Mouse (Mus musculus): ENCODE measurements around the gene Mtnr1b. TPM values are rescaled to one million over a fixed set of nuclear protein-coding genes. Genes with fewer than 3 reads are reported as not detected.

The Mtnr1b gene
- polyA plus RNA-seq (2014; fragmentation: Nextera tagmentation; extraction: Ambion mirVana), result not detected in 2 replicates

GRCm38 (mm10) chr9:15874506-15875160 is at the start of gene Mtnr1b:
Gene Mtnr1b (minus strand): TSS chr9:15874556.
- H3K27ac ChIP-seq (ENCODE audit: low read depth, low read length), result no peak within 1 kb of the TSS
- no peaks in the 10 kb centered on the region for H3K27me3 ChIP-seq (ENCODE audit: control insufficient read depth, insufficient read depth, low read length)
- no peaks in the 10 kb centered on the region for H3K36me3 ChIP-seq (ENCODE audit: control insufficient read depth, insufficient read depth, low read length)
- H3K4me1 ChIP-seq (ENCODE audit: control insufficient read depth, insufficient read depth, low read length), result no peaks in the 10 kb centered on the region
- WGBS, result 53% methylated on average over 19 of the region's 19 CpGs
- no peak for ATAC-seq (ENCODE audit: low FRiP score)
- no peak within 1 kb of the TSS for H3K4me2 ChIP-seq
- no peak within 1 kb of the TSS for H3K4me3 ChIP-seq (ENCODE audit: low read depth, low read length)
- no peaks in the 10 kb centered on the region for H3K9me3 ChIP-seq (ENCODE audit: control insufficient read depth, low read length)
- DNase-seq (ENCODE audit: low spot score, missing footprints), result peak; percentile 54
- no peak within 1 kb of the TSS for H3K9ac ChIP-seq (ENCODE audit: low read length)

GRCm38 (mm10) chr9:15920271-15920670 is 45.9 kb upstream of the Mtnr1b start:
- H3K4me2 ChIP-seq, result no peak overlapping the region
- no peak for DNase-seq (ENCODE audit: low spot score, missing footprints)
- no peak overlapping the region for H3K9ac ChIP-seq (ENCODE audit: low read length)
- no peaks in the 10 kb centered on the region for H3K27me3 ChIP-seq (ENCODE audit: control insufficient read depth, insufficient read depth, low read length)
- H3K27ac ChIP-seq (ENCODE audit: low read depth, low read length), result no peak overlapping the region
- H3K36me3 ChIP-seq (ENCODE audit: control insufficient read depth, insufficient read depth, low read length), result no peaks in the 10 kb centered on the region
- 82% methylated on average over 4 of the region's 4 CpGs for WGBS
- no peak for ATAC-seq (ENCODE audit: low FRiP score)
- H3K4me1 ChIP-seq (ENCODE audit: control insufficient read depth, insufficient read depth, low read length), result no peaks in the 10 kb centered on the region
- H3K4me3 ChIP-seq (ENCODE audit: low read depth, low read length), result no peak overlapping the region
- no peaks in the 10 kb centered on the region for H3K9me3 ChIP-seq (ENCODE audit: control insufficient read depth, low read length)

DNA sequence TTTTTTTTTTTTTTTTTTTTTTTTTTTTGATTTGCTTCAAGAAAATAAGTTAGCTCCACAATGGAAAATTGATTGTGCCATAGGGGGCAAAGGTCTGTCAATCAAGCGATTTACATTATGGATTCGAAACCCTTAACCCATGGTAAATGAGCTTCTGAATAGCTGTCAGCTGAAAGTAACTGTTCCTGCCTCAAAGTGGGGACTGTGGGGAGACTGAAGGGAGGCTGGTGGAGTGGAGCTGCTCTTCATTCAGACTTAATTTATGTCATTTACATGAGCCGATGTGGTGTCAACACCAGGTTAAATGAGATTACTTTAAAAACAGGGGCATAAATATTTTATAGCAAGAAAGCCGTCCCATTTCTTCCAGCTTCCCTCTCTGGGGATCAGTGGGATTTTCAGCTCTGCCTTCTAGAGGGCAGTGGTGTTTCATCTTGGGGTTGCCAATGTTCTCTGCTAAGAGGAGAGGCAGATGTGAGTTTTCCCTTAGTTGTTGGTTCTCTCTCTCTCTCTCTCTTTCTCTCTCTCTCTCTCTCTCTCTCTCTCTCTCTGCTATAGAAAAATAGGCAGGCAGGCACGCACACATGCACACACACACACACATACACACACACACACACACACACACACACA is 45.1 kb upstream of the Mtnr1b start:
- H3K9me3 ChIP-seq (ENCODE audit: control insufficient read depth, low read length), result no peaks in the 10 kb centered on the region
- DNase-seq (ENCODE audit: low spot score, missing footprints), result no peak
- H3K4me3 ChIP-seq (ENCODE audit: low read depth, low read length), result no peak overlapping the region
- H3K36me3 ChIP-seq (ENCODE audit: control insufficient read depth, insufficient read depth, low read length), result peaks cover 4% of the 10 kb centered on the region; the same call in 1 of the 2 replicates
- peak; percentile 37; the same call in 1 of the 2 replicates for ATAC-seq (ENCODE audit: low FRiP score)
- no peak overlapping the region for H3K4me2 ChIP-seq
- no peak overlapping the region for H3K9ac ChIP-seq (ENCODE audit: low read length)
- H3K4me1 ChIP-seq (ENCODE audit: control insufficient read depth, insufficient read depth, low read length), result no peaks in the 10 kb centered on the region
- H3K27me3 ChIP-seq (ENCODE audit: control insufficient read depth, insufficient read depth, low read length), result no peaks in the 10 kb centered on the region
- 72% methylated on average over 5 of the region's 5 CpGs for WGBS
- no peak overlapping the region; the same call in 1 of the 2 replicates for H3K27ac ChIP-seq (ENCODE audit: low read depth, low read length)

- ATAC-seq (ENCODE audit: low FRiP score) (no peak), DNase-seq (ENCODE audit: low spot score, missing footprints) (no peak)
- Histone ChIP-seq H3K4me1 (ENCODE audit: control insufficient read depth, insufficient read depth, low read length) (no peaks in the 10 kb centered on the region), H3K36me3 (ENCODE audit: control insufficient read depth, insufficient read depth, low read length) (peaks cover 4% of the 10 kb centered on the region; the same call in 1 of the 2 replicates), H3K4me2 (no peak overlapping the region), H3K27me3 (ENCODE audit: control insufficient read depth, insufficient read depth, low read length) (no peaks in the 10 kb centered on the region), H3K9me3 (ENCODE audit: control insufficient read depth, low read length) (no peaks in the 10 kb centered on the region), H3K27ac (ENCODE audit: low read depth, low read length) (no peak overlapping the region), H3K4me3 (ENCODE audit: low read depth, low read length) (no peak overlapping the region), H3K9ac (ENCODE audit: low read length) (no peak overlapping the region)
Measured at GRCm38 (mm10) chr9:15916600-15916999, 42.2 kb upstream of the Mtnr1b start.

GRCm38 (mm10) chr9:15912735-15913134 is 38.4 kb upstream of the Mtnr1b start:
- no peaks in the 10 kb centered on the region for H3K4me1 ChIP-seq (ENCODE audit: control insufficient read depth, insufficient read depth, low read length)
- DNase-seq (ENCODE audit: low spot score, missing footprints) (no peak), ATAC-seq (ENCODE audit: low FRiP score) (no peak)
- H3K4me2 ChIP-seq, result no peak overlapping the region
- H3K9me3 ChIP-seq (ENCODE audit: control insufficient read depth, low read length), result no peaks in the 10 kb centered on the region
- peaks cover 4% of the 10 kb centered on the region; the same call in 1 of the 2 replicates for H3K36me3 ChIP-seq (ENCODE audit: control insufficient read depth, insufficient read depth, low read length)
- 58% methylated on average over 1 of the region's 1 CpGs for WGBS
- H3K27me3 ChIP-seq (ENCODE audit: control insufficient read depth, insufficient read depth, low read length), result no peaks in the 10 kb centered on the region
- no peak overlapping the region for H3K27ac ChIP-seq (ENCODE audit: low read depth, low read length)
- H3K4me3 ChIP-seq (ENCODE audit: low read depth, low read length), result no peak overlapping the region
- H3K9ac ChIP-seq (ENCODE audit: low read length), result no peak overlapping the region

DNA sequence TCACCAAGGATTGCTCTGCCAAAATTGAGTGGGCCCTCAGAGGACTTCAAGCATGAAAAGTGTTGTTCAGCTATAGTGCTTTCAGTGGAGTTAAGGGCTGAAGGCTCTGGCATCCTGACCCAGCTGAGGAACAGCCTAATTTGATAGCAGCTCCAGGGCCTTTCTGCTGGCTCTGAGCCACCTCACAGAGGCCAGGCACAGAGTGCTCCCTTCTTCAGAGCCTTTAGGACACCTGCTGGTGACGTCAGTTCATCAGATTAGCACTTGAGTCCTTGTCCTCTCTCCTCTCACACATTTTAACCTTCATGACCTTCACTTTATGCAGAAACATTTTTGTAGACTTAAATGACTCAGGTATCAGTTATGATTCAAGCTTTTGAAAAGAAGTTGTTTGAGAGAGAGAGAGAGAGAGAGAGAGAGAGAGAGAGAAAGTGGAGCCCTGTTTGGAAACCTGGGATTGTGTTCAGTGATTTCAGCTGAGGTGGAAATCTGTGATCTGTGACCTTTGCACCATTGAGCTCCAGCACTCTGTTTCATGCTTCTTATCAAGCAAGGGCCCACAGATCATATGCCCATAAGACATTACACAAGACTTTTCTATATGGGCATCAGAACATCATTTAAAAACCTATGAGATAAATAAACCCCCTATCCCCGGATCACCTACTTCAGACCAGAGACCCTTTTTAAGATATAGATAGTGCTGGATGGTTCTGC is 35.2 kb upstream of the Mtnr1b start:
- no peaks in the 10 kb centered on the region; the same call in 1 of the 2 replicates for H3K36me3 ChIP-seq (ENCODE audit: control insufficient read depth, insufficient read depth, low read length)
- H3K4me2 ChIP-seq, result no peak overlapping the region
- H3K9me3 ChIP-seq (ENCODE audit: control insufficient read depth, low read length), result no peaks in the 10 kb centered on the region
- no peak overlapping the region for H3K4me3 ChIP-seq (ENCODE audit: low read depth, low read length)
- WGBS, result 61% methylated on average over 2 of the region's 2 CpGs
- DNase-seq (ENCODE audit: low spot score, missing footprints) (no peak), ATAC-seq (ENCODE audit: low FRiP score) (no peak)
- H3K27me3 ChIP-seq (ENCODE audit: control insufficient read depth, insufficient read depth, low read length), result no peaks in the 10 kb centered on the region
- H3K27ac ChIP-seq (ENCODE audit: low read depth, low read length), result no peak overlapping the region
- no peak overlapping the region for H3K9ac ChIP-seq (ENCODE audit: low read length)
- H3K4me1 ChIP-seq (ENCODE audit: control insufficient read depth, insufficient read depth, low read length), result no peaks in the 10 kb centered on the region

- WGBS, result 58% methylated on average over 9 of the region's 9 CpGs
- Histone ChIP-seq H3K4me3 (ENCODE audit: low read depth, low read length) (no peak overlapping the region), H3K4me1 (ENCODE audit: control insufficient read depth, insufficient read depth, low read length) (no peaks in the 10 kb centered on the region), H3K27me3 (ENCODE audit: control insufficient read depth, insufficient read depth, low read length) (no peaks in the 10 kb centered on the region), H3K9me3 (ENCODE audit: control insufficient read depth, low read length) (no peaks in the 10 kb centered on the region), H3K27ac (ENCODE audit: low read depth, low read length) (no peak overlapping the region), H3K4me2 (no peak overlapping the region), H3K36me3 (ENCODE audit: control insufficient read depth, insufficient read depth, low read length) (no peaks in the 10 kb centered on the region), H3K9ac (ENCODE audit: low read length) (no peak overlapping the region)
- no peak for DNase-seq (ENCODE audit: low spot score, missing footprints)
- no peak for ATAC-seq (ENCODE audit: low FRiP score)
Measured at GRCm38 (mm10) chr9:15903948-15904750, 29.8 kb upstream of the Mtnr1b start.

GRCm38 (mm10) chr9:15898112-15898511 is 23.8 kb upstream of the Mtnr1b start:
- 80% methylated on average over 2 of the region's 2 CpGs for WGBS
- DNase-seq (ENCODE audit: low spot score, missing footprints) (no peak), ATAC-seq (ENCODE audit: low FRiP score) (no peak)
- Histone ChIP-seq H3K9me3 (ENCODE audit: control insufficient read depth, low read length) (no peaks in the 10 kb centered on the region), H3K36me3 (ENCODE audit: control insufficient read depth, insufficient read depth, low read length) (no peaks in the 10 kb centered on the region), H3K27me3 (ENCODE audit: control insufficient read depth, insufficient read depth, low read length) (no peaks in the 10 kb centered on the region), H3K4me2 (no peak overlapping the region), H3K27ac (ENCODE audit: low read depth, low read length) (no peak overlapping the region), H3K9ac (ENCODE audit: low read length) (no peak overlapping the region), H3K4me1 (ENCODE audit: control insufficient read depth, insufficient read depth, low read length) (no peaks in the 10 kb centered on the region), H3K4me3 (ENCODE audit: low read depth, low read length) (no peak overlapping the region)

All from midbrain, embryonic 11.5 days (tissue).